Comparison of ENCODE assay signal across 36 mouse cellular contexts in genomic region chr4:44025570-44025969, GRCm38 (mm10). TPM values are rescaled to one million over a fixed set of nuclear protein-coding genes. Genes with fewer than 3 reads are reported as not detected.
"Had no signal": no experiment of that assay in that cellular context is flagged by ENCODE, and none has a peak within 500 bp of the region (broad histone marks: within the 10 kb centered on the region; RNA-seq: fewer than 3 reads in every experiment).

No protein-coding gene starts in this region.

- H3K9ac ChIP-seq: embryonic facial prominence, embryonic 12.5 days; embryonic facial prominence, embryonic 13.5 days; embryonic facial prominence, embryonic 15.5 days; forebrain, embryonic 12.5 days; forebrain, embryonic 13.5 days; forebrain, embryonic 15.5 days; forebrain, postnatal 0 days had no signal

- H3K9me3 ChIP-seq: embryonic facial prominence, embryonic 10.5 days; embryonic facial prominence, embryonic 12.5 days; embryonic facial prominence, embryonic 13.5 days; embryonic facial prominence, embryonic 15.5 days; forebrain, embryonic 12.5 days; forebrain, embryonic 13.5 days; forebrain, embryonic 15.5 days had no signal

- DNase-seq: cerebellum, adult 18-20 months; cerebellum, adult 8-10 months; cerebellum, adult 9-10 months; cerebellum, adult 9-11 months; cerebellum, postnatal 10 days; cerebellum, postnatal 14 days; cerebellum, postnatal 25 days; cerebellum, postnatal 36 days; embryo, embryonic 11 days; forebrain, postnatal 0 days; gastrocnemius, postnatal 10 days; gastrocnemius, postnatal 14 days; gastrocnemius, postnatal 25 days; gastrocnemius, postnatal 36 days; heart, adult 18-20 months had no signal

- H3K4me3 ChIP-seq: embryonic facial prominence, embryonic 10.5 days; embryonic facial prominence, embryonic 12.5 days; embryonic facial prominence, embryonic 13.5 days; embryonic facial prominence, embryonic 15.5 days; erythroblast, embryonic 14.5 days; forebrain, embryonic 10.5 days; forebrain, embryonic 12.5 days; forebrain, embryonic 13.5 days; forebrain, embryonic 15.5 days; heart, adult 2 months had no signal

- H3K27me3 ChIP-seq: embryonic facial prominence, embryonic 12.5 days; embryonic facial prominence, embryonic 13.5 days; embryonic facial prominence, embryonic 15.5 days; forebrain, embryonic 15.5 days had no signal

- ATAC-seq: forebrain, embryonic 13.5 days; forebrain, embryonic 14.5 days; forebrain, embryonic 15.5 days; forebrain, embryonic 16.5 days; forebrain, postnatal 0 days had no signal

- H3K27ac ChIP-seq: embryonic facial prominence, embryonic 10.5 days; embryonic facial prominence, embryonic 12.5 days; embryonic facial prominence, embryonic 13.5 days; embryonic facial prominence, embryonic 15.5 days; forebrain, embryonic 10.5 days; forebrain, embryonic 12.5 days; forebrain, embryonic 13.5 days; forebrain, embryonic 15.5 days; heart, adult 2 months had no signal

- H3K4me2 ChIP-seq: embryonic facial prominence, embryonic 12.5 days; embryonic facial prominence, embryonic 13.5 days; embryonic facial prominence, embryonic 15.5 days; forebrain, embryonic 12.5 days; forebrain, embryonic 13.5 days; forebrain, embryonic 15.5 days had no signal

- H3K4me1 ChIP-seq: forebrain, embryonic 15.5 days had no signal

RNA-seq across cellular contexts. Expression of gene Ccin, which starts 42.3 kb away (rescaled TPM):
- total RNA-seq: common myeloid progenitor, adult 5-6 weeks; gastrocnemius, adult 8-10 months; gastrocnemius, postnatal 25 days; gastrocnemius, postnatal 36 days; granulocyte monocyte progenitor cell, adult 5-6 weeks; heart, adult 18-20 months; heart, adult 2 months; heart, adult 8-10 months had no signal
- polyA plus RNA-seq: cerebellum, adult 2 months; cortical plate, adult 2 months; embryonic facial prominence, embryonic 10.5 days; embryonic facial prominence, embryonic 11.5 days; embryonic facial prominence, embryonic 12.5 days; embryonic facial prominence, embryonic 13.5 days; embryonic facial prominence, embryonic 14.5 days; embryonic facial prominence, embryonic 15.5 days; erythroblast, embryonic 14.5 days; forebrain, embryonic 10.5 days; forebrain, embryonic 11.5 days; forebrain, embryonic 13.5 days; forebrain, embryonic 14.5 days; forebrain, embryonic 15.5 days; forebrain, embryonic 16.5 days; forebrain, postnatal 0 days had no signal
